Mouse (Mus musculus) lung, postnatal 0 days (tissue): ENCODE results near the gene Mvb12a. TPM values are rescaled to one million over a fixed set of nuclear protein-coding genes. Genes with fewer than 3 reads are reported as not detected.
A peak's percentile ranks its signal among the peaks of the same experiment; 100 is the strongest.

Experiments used
- ATAC-seq: fragments of 200-750 bp; cut with Nextera tagmentation; 2 replicates; pipeline ENCODE4 v1.8.0; 2017; ENCODE audit warnings: moderate library complexity
- DNase-seq: peaks from one replicate; pipeline ENCODE4 v3.0.0-alpha.2; 2016; ENCODE audit warnings: low spot score
- H3K27ac ChIP-seq: fragments of 300-500 bp; sonication (generic); 2 replicates; pipeline ENCODE4 v1.5.1; 2014; ENCODE audit warnings: antibody characterized with exemption, mild to moderate bottlenecking, low read length, mixed read lengths
- H3K27me3 ChIP-seq: fragments of 300-500 bp; sonication (generic); replicated peaks from 2 replicates; pipeline ENCODE4 v1.6.1; 2014; ENCODE audit warnings: low read length, mixed read lengths; ENCODE audit not compliant: insufficient read depth
- H3K36me3 ChIP-seq: fragments of 300-500 bp; sonication (generic); 2 replicates; pipeline ENCODE4 v1.6.1; 2014; ENCODE audit warnings: low read length, mixed read lengths; ENCODE audit not compliant: insufficient read depth
- H3K4me1 ChIP-seq: fragments of 300-500 bp; sonication (generic); 2 replicates; pipeline ENCODE4 v1.6.1; 2014; ENCODE audit warnings: antibody characterized with exemption, low read depth, low read length, mixed read lengths; ENCODE audit not compliant: insufficient read depth
- H3K4me2 ChIP-seq: fragments of 300-500 bp; sonication (generic); replicated peaks from 2 replicates; pipeline ENCODE4 v1.6.1; 2014; ENCODE audit warnings: low read depth, mild to moderate bottlenecking, low read length, moderate library complexity, mixed read lengths
- H3K4me3 ChIP-seq: fragments of 300-500 bp; sonication (generic); 2 replicates; pipeline ENCODE4 v1.5.1; 2014; ENCODE audit warnings: low read depth, low read length
- H3K9ac ChIP-seq: fragments of 300-500 bp; sonication (generic); replicated peaks from 2 replicates; pipeline ENCODE4 v1.6.1; 2014; ENCODE audit warnings: low read depth, mild to moderate bottlenecking
- H3K9me3 ChIP-seq: fragments of 300-500 bp; sonication (generic); 2 replicates; pipeline ENCODE4 v1.6.1; 2016; ENCODE audit warnings: low read length, mixed read lengths
- CTCF ChIP-seq: IDR thresholded peaks from 2 replicates; pipeline ENCODE4 v1.5.1; 2016; ENCODE audit warnings: antibody characterized with exemption, mild to moderate bottlenecking
- EP300 ChIP-seq: IDR thresholded peaks from 2 replicates; pipeline ENCODE4 v1.6.1; 2016; ENCODE audit warnings: antibody characterized with exemption, mild to moderate bottlenecking, control low read depth
- WGBS: fragments of 180-500 bp; shearing (Covaris S2); extraction: QIAGEN DNeasy Blood & Tissue Kit; methylation state at CpG from one replicate; pipeline ENCODE4 v1.1.7; 2014; 5-methylcytosine and 5-hydroxymethylcytosine counted together
- polyA plus RNA-seq: library from polyadenylated mRNA; unstranded; fragments of >200 nt; fragmentation: Nextera tagmentation; extraction: Ambion mirVana; gene quantifications from 2 replicates; pipeline ENCODE4 v1.2.1, GENCODE M21; 2015

Mvb12a gene
- polyA plus RNA-seq, 1 experiment from 2014 or later, result 112 TPM

DNA sequence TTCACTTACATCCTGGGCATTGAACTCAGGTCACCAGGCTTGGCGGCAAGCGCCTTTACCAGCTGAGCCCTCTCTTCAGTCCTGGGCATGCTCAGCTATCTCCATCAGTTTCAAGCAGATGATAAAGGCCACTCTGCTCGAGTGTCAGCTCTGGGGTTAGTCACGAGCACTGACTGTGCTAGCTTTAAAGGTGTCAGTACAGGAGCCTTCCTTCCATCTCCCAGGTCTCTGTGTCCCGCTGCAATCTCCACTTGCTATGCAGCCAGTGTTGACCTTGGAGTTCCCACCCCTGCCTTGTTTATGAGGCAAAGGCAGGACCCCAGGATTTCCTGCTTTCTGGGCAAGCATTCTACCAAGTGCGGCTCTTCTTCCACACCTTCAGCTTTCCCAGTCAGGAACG lies 24.9 kb downstream of the Mvb12a start:
- peak overlapping the region; percentile 32; the same call in 1 of the 2 replicates for H3K27ac ChIP-seq
- H3K36me3 ChIP-seq, result no peaks in the 10 kb centered on the region
- H3K27me3 ChIP-seq, result peaks cover under 1% of the 10 kb centered on the region; the same call in 1 of the 2 replicates
- DNase-seq (no peak), ATAC-seq (no peak)
- H3K4me1 ChIP-seq, result peaks cover 11% of the 10 kb centered on the region; the same call in 1 of the 2 replicates
- no peak overlapping the region for H3K9ac ChIP-seq
- TF ChIP-seq CTCF (no peak), EP300 (no peak)
- 60% methylated on average over 7 of the region's 7 CpGs for WGBS
- H3K4me3 ChIP-seq, result no peak overlapping the region
- H3K4me2 ChIP-seq, result no peak overlapping the region
- H3K9me3 ChIP-seq, result no peaks in the 10 kb centered on the region

DNA sequence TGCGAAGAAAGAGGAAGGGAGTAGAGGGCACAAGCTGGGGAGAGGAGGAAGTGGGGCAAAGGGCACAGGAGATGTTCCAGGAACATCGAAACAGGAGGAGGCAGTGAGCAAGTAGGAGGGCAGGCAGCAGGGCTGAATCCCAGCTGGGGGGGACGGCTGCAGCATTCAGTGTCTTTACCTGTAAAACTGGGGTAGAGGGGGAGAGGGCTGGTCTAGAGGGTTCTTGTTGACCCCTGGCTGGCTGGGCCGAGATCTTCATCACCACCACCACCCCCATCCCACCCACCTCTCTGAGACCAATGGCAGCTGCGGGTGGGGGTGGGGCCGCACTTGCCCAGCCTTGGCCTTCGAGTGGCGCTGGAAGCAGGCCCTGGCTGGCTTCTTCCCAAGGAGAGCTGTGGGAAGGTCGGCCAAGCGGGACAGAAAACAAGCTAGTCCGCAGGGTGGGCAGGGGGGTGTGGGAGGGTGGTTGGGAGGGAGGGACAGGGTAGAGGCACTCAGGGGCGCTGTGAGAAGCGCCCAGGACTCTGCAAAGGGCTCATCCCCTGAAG lies 25.7 kb downstream of the Mvb12a start, which contains the start of gene Slc27a1:
Gene Slc27a1, plus strand, starts transcription at position 496 of the 551 bp plus-strand sequence.
- H3K27ac ChIP-seq, result peak within 1 kb of the TSS; percentile 90
- H3K36me3 ChIP-seq, result no peaks in the 10 kb centered on the region
- ATAC-seq (no peak), DNase-seq (peak; percentile 53)
- no peaks in the 10 kb centered on the region for H3K27me3 ChIP-seq
- TF ChIP-seq EP300 (no peak), CTCF (no peak)
- peaks cover 10% of the 10 kb centered on the region; the same call in 1 of the 2 replicates for H3K4me1 ChIP-seq
- H3K9ac ChIP-seq, result 0 out of 2 replicates have a peak within 1 kb of the TSS, but pooled peaks have one; percentile 12
- no peaks in the 10 kb centered on the region for H3K9me3 ChIP-seq
- 11% methylated on average over 13 of the region's 13 CpGs for WGBS
- H3K4me2 ChIP-seq, result peak within 1 kb of the TSS; percentile 69
- H3K4me3 ChIP-seq, result peak within 1 kb of the TSS; percentile 47

DNA sequence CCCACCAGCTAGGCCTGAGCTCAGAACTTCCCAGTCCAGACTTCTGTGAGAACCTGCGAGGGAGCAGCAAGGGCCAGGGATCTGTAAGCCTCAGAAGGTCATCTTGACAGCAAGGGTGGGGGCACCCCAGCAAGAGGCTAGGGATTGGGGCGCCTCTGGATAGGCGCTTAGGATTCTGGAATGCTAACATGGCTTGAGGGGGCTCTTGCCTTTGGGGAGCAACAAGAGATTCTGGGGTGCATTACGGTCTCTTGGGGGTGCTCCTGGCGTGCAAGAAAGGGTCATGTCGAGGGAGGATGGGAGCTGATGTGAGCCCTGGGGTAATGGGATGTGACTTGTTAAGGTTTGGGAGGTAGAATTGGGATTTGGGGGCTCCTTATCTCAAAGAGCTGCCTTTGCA lies 26.2 kb downstream of the Mvb12a start:
- Histone ChIP-seq H3K4me3 (peak overlapping the region; percentile 47; the same call in 1 of the 2 replicates), H3K9ac (no peak overlapping the region), H3K9me3 (no peaks in the 10 kb centered on the region), H3K27me3 (no peaks in the 10 kb centered on the region), H3K27ac (peak overlapping the region; percentile 90), H3K36me3 (no peaks in the 10 kb centered on the region), H3K4me2 (peak overlapping the region; percentile 69), H3K4me1 (peaks cover 10% of the 10 kb centered on the region; the same call in 1 of the 2 replicates)
- 33% methylated on average over 6 of the region's 6 CpGs for WGBS
- DNase-seq, result no peak
- TF ChIP-seq CTCF (no peak), EP300 (no peak)
- ATAC-seq, result no peak

DNA sequence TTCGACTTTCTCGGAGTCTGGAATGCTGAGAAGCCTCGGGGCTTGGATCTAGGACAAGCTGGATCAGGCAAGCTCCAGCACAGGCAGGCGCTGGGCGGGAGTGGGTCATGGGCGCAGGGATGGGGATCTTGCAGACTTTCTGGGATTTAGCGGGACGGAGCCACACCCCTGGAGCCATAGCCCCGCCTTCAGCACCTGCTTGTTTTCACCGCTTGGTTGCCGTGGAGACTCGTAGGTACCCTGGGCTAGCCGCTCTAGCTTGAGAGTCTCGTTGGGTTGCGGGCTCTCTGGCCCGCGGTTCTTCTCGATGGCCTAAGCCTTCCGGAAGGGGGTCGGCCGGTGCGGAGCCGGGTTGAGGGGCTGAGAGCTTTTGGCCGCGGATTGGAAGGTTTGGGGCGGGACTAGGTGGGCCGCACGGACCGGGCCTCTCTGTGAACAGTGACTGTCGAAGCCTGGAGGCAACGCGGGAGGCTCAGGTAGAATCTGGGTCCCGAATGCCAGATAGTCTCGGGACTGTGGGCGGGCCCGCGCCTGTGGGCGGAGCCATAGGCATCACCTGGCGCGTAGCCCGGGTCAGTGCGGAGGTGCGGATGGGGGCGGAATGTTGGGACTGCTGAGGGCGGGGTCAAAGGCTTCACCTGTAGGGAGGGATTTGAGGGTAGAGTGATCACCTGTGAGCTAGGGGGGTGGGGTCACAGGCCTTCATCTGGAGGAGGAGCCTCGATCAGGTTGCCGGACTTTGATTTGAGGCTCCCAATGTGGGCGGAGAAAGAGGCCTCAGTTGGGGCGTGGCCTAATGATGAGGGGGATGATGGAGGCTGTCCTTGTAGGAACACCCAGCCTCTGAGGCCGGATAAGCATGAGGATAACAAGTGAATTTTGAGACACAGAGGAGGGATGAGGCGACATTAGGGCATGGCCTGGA lies 26.9 kb downstream of the Mvb12a start:
- 1% methylated on average over 50 of the region's 51 CpGs for WGBS
- H3K27ac ChIP-seq, result peak overlapping the region; percentile 90
- no peaks in the 10 kb centered on the region for H3K9me3 ChIP-seq
- DNase-seq (peak; percentile 96), ATAC-seq (peak; percentile 79)
- H3K9ac ChIP-seq, result 0 out of 2 replicates have a peak overlapping the region, but pooled peaks have one; percentile 12
- no peaks in the 10 kb centered on the region for H3K36me3 ChIP-seq
- H3K4me3 ChIP-seq, result peak overlapping the region; percentile 47
- TF ChIP-seq EP300 (0 out of 2 replicates have a peak, but pooled peaks have one; percentile 38), CTCF (no peak)
- no peaks in the 10 kb centered on the region for H3K27me3 ChIP-seq
- peaks cover 10% of the 10 kb centered on the region; the same call in 1 of the 2 replicates for H3K4me1 ChIP-seq
- peak overlapping the region; percentile 69 for H3K4me2 ChIP-seq

GRCm38 (mm10) chr8:71570291-71570954 lies 27.7 kb downstream of the Mvb12a start:
- Histone ChIP-seq H3K27me3 (no peaks in the 10 kb centered on the region), H3K27ac (peak overlapping the region; percentile 74), H3K9ac (peak overlapping the region; percentile 32), H3K4me2 (peak overlapping the region; percentile 69), H3K4me3 (peak overlapping the region; percentile 47), H3K4me1 (peaks cover 10% of the 10 kb centered on the region; the same call in 1 of the 2 replicates), H3K9me3 (no peaks in the 10 kb centered on the region), H3K36me3 (no peaks in the 10 kb centered on the region)
- under 1% methylated on average over 41 of the region's 41 CpGs for WGBS
- TF ChIP-seq CTCF (peak; percentile 24), EP300 (no peak)
- peak; percentile 89 for ATAC-seq
- DNase-seq, result peak; percentile 99
